Mouse (Mus musculus): ENCODE data around the gene Sipa1l2. TPM values are rescaled to one million over a fixed set of nuclear protein-coding genes. Genes with fewer than 3 reads are reported as not detected.

Sipa1l2 gene
- polyA plus RNA-seq, 1 experiment from 2014 or later, result 11.6 TPM

GRCm38 (mm10) chr8:125449048-125449447, 120.6 kb downstream of the Sipa1l2 start:
- Histone ChIP-seq H3K9ac (ENCODE audit: low read length) (no peak overlapping the region), H3K4me1 (ENCODE audit: control insufficient read depth, insufficient read depth, low read length) (no peaks in the 10 kb centered on the region), H3K27me3 (ENCODE audit: control insufficient read depth, insufficient read depth, low read length) (no peaks in the 10 kb centered on the region), H3K9me3 (ENCODE audit: control insufficient read depth, low read length) (no peaks in the 10 kb centered on the region), H3K4me3 (ENCODE audit: low read depth, low read length) (no peak overlapping the region), H3K36me3 (ENCODE audit: control insufficient read depth, insufficient read depth, low read length) (peaks cover 2% of the 10 kb centered on the region; the same call in 1 of the 2 replicates), H3K27ac (ENCODE audit: low read depth, low read length) (no peak overlapping the region), H3K4me2 (ENCODE audit: low read depth) (no peak overlapping the region)
- WGBS, result 64% methylated on average over 6 of the region's 6 CpGs
- DNase-seq (ENCODE audit: low spot score), result no peak
- ATAC-seq (ENCODE audit: insufficient read depth, low FRiP score, low TSS enrichment), result no peak

- WGBS, result 92% methylated on average over 14 of the region's 14 CpGs
- no peaks in the 10 kb centered on the region for H3K4me1 ChIP-seq (ENCODE audit: control insufficient read depth, insufficient read depth, low read length)
These were observed 122.1 kb downstream of the Sipa1l2 start for GRCm38 (mm10) chr8:125447543-125447942.

GRCm38 (mm10) chr8:125446236-125446635, 123.4 kb downstream of the Sipa1l2 start:
- H3K4me3 ChIP-seq (ENCODE audit: low read depth, low read length), result no peak overlapping the region
- ATAC-seq (ENCODE audit: insufficient read depth, low FRiP score, low TSS enrichment) (no peak), DNase-seq (ENCODE audit: low spot score) (no peak)
- peaks cover 6% of the 10 kb centered on the region; the same call in 1 of the 2 replicates for H3K36me3 ChIP-seq (ENCODE audit: control insufficient read depth, insufficient read depth, low read length)
- no peak overlapping the region for H3K4me2 ChIP-seq (ENCODE audit: low read depth)
- no peak overlapping the region for H3K27ac ChIP-seq (ENCODE audit: low read depth, low read length)
- no peaks in the 10 kb centered on the region for H3K27me3 ChIP-seq (ENCODE audit: control insufficient read depth, insufficient read depth, low read length)
- 81% methylated on average over 4 of the region's 4 CpGs for WGBS
- H3K9ac ChIP-seq (ENCODE audit: low read length), result no peak overlapping the region
- H3K4me1 ChIP-seq (ENCODE audit: control insufficient read depth, insufficient read depth, low read length), result no peaks in the 10 kb centered on the region
- H3K9me3 ChIP-seq (ENCODE audit: control insufficient read depth, low read length), result no peaks in the 10 kb centered on the region

More at GRCm38 (mm10) chr8:125447543-125447942, 122.1 kb downstream of the Sipa1l2 start:
- no peak overlapping the region for H3K9ac ChIP-seq (ENCODE audit: low read length)
- ATAC-seq (ENCODE audit: insufficient read depth, low FRiP score, low TSS enrichment) (no peak), DNase-seq (ENCODE audit: low spot score) (no peak)
- peaks cover 2% of the 10 kb centered on the region; the same call in 1 of the 2 replicates for H3K36me3 ChIP-seq (ENCODE audit: control insufficient read depth, insufficient read depth, low read length)
- no peak overlapping the region for H3K27ac ChIP-seq (ENCODE audit: low read depth, low read length)
- H3K4me2 ChIP-seq (ENCODE audit: low read depth), result no peak overlapping the region
- H3K9me3 ChIP-seq (ENCODE audit: control insufficient read depth, low read length), result no peaks in the 10 kb centered on the region
- no peak overlapping the region for H3K4me3 ChIP-seq (ENCODE audit: low read depth, low read length)
- H3K27me3 ChIP-seq (ENCODE audit: control insufficient read depth, insufficient read depth, low read length), result no peaks in the 10 kb centered on the region

- no peaks in the 10 kb centered on the region for H3K4me1 ChIP-seq (ENCODE audit: control insufficient read depth, insufficient read depth, low read length)
- ATAC-seq (ENCODE audit: insufficient read depth, low FRiP score, low TSS enrichment) (no peak), DNase-seq (ENCODE audit: low spot score) (no peak)
- peaks cover 6% of the 10 kb centered on the region; the same call in 1 of the 2 replicates for H3K36me3 ChIP-seq (ENCODE audit: control insufficient read depth, insufficient read depth, low read length)
- H3K9ac ChIP-seq (ENCODE audit: low read length), result no peak overlapping the region
- no peaks in the 10 kb centered on the region for H3K9me3 ChIP-seq (ENCODE audit: control insufficient read depth, low read length)
- no peaks in the 10 kb centered on the region for H3K27me3 ChIP-seq (ENCODE audit: control insufficient read depth, insufficient read depth, low read length)
- H3K27ac ChIP-seq (ENCODE audit: low read depth, low read length), result no peak overlapping the region
- no peak overlapping the region for H3K4me2 ChIP-seq (ENCODE audit: low read depth)
- 86% methylated on average over 3 of the region's 3 CpGs for WGBS
- no peak overlapping the region for H3K4me3 ChIP-seq (ENCODE audit: low read depth, low read length)
These were observed 124.4 kb downstream of the Sipa1l2 start for GRCm38 (mm10) chr8:125445225-125445609.

GRCm38 (mm10) chr8:125444457-125445224, 125.0 kb downstream of the Sipa1l2 start:
- DNase-seq (ENCODE audit: low spot score) (no peak), ATAC-seq (ENCODE audit: insufficient read depth, low FRiP score, low TSS enrichment) (no peak)
- H3K27me3 ChIP-seq (ENCODE audit: control insufficient read depth, insufficient read depth, low read length), result no peaks in the 10 kb centered on the region
- peaks cover 6% of the 10 kb centered on the region; the same call in 1 of the 2 replicates for H3K36me3 ChIP-seq (ENCODE audit: control insufficient read depth, insufficient read depth, low read length)
- no peaks in the 10 kb centered on the region for H3K4me1 ChIP-seq (ENCODE audit: control insufficient read depth, insufficient read depth, low read length)
- H3K4me2 ChIP-seq (ENCODE audit: low read depth), result no peak overlapping the region
- H3K4me3 ChIP-seq (ENCODE audit: low read depth, low read length), result no peak overlapping the region
- no peaks in the 10 kb centered on the region for H3K9me3 ChIP-seq (ENCODE audit: control insufficient read depth, low read length)
- H3K9ac ChIP-seq (ENCODE audit: low read length), result no peak overlapping the region
- no peak overlapping the region for H3K27ac ChIP-seq (ENCODE audit: low read depth, low read length)
- WGBS, result 90% methylated on average over 16 of the region's 16 CpGs

- no peaks in the 10 kb centered on the region; the same call in 1 of the 2 replicates for H3K36me3 ChIP-seq (ENCODE audit: control insufficient read depth, insufficient read depth, low read length)
- no peaks in the 10 kb centered on the region for H3K27me3 ChIP-seq (ENCODE audit: control insufficient read depth, insufficient read depth, low read length)
- 75% methylated on average over 7 of the region's 7 CpGs for WGBS
- H3K4me3 ChIP-seq (ENCODE audit: low read depth, low read length), result no peak overlapping the region
- no peaks in the 10 kb centered on the region for H3K9me3 ChIP-seq (ENCODE audit: control insufficient read depth, low read length)
- no peak overlapping the region for H3K27ac ChIP-seq (ENCODE audit: low read depth, low read length)
- DNase-seq (ENCODE audit: low spot score), result no peak
- ATAC-seq (ENCODE audit: insufficient read depth, low FRiP score, low TSS enrichment), result no peak
- H3K4me1 ChIP-seq (ENCODE audit: control insufficient read depth, insufficient read depth, low read length), result no peaks in the 10 kb centered on the region
- H3K4me2 ChIP-seq (ENCODE audit: low read depth), result no peak overlapping the region
- H3K9ac ChIP-seq (ENCODE audit: low read length), result no peak overlapping the region
These were observed 134.1 kb downstream of the Sipa1l2 start for GRCm38 (mm10) chr8:125435320-125436100.

- Histone ChIP-seq H3K4me2 (ENCODE audit: low read depth) (no peak overlapping the region), H3K9me3 (ENCODE audit: control insufficient read depth, low read length) (no peaks in the 10 kb centered on the region), H3K36me3 (ENCODE audit: control insufficient read depth, insufficient read depth, low read length) (no peaks in the 10 kb centered on the region; the same call in 1 of the 2 replicates), H3K27ac (ENCODE audit: low read depth, low read length) (no peak overlapping the region), H3K9ac (ENCODE audit: low read length) (no peak overlapping the region), H3K27me3 (ENCODE audit: control insufficient read depth, insufficient read depth, low read length) (no peaks in the 10 kb centered on the region), H3K4me3 (ENCODE audit: low read depth, low read length) (no peak overlapping the region), H3K4me1 (ENCODE audit: control insufficient read depth, insufficient read depth, low read length) (no peaks in the 10 kb centered on the region)
- 78% methylated on average over 8 of the region's 8 CpGs for WGBS
- ATAC-seq (ENCODE audit: insufficient read depth, low FRiP score, low TSS enrichment) (no peak), DNase-seq (ENCODE audit: low spot score) (no peak)
These were observed 135.5 kb downstream of the Sipa1l2 start for GRCm38 (mm10) chr8:125434151-125434550.

- 52% methylated on average over 3 of the region's 3 CpGs for WGBS
- H3K4me3 ChIP-seq (ENCODE audit: low read depth, low read length), result no peak overlapping the region
- ATAC-seq (ENCODE audit: insufficient read depth, low FRiP score, low TSS enrichment), result no peak
- no peaks in the 10 kb centered on the region for H3K36me3 ChIP-seq (ENCODE audit: control insufficient read depth, insufficient read depth, low read length)
- no peak overlapping the region for H3K27ac ChIP-seq (ENCODE audit: low read depth, low read length)
- no peak for DNase-seq (ENCODE audit: low spot score)
- H3K9ac ChIP-seq (ENCODE audit: low read length), result no peak overlapping the region
- no peaks in the 10 kb centered on the region for H3K4me1 ChIP-seq (ENCODE audit: control insufficient read depth, insufficient read depth, low read length)
- H3K9me3 ChIP-seq (ENCODE audit: control insufficient read depth, low read length), result no peaks in the 10 kb centered on the region
- no peak overlapping the region for H3K4me2 ChIP-seq (ENCODE audit: low read depth)
- H3K27me3 ChIP-seq (ENCODE audit: control insufficient read depth, insufficient read depth, low read length), result no peaks in the 10 kb centered on the region
These were observed 138.3 kb downstream of the Sipa1l2 start for GRCm38 (mm10) chr8:125431321-125431720.

Measured in neural tube, embryonic 11.5 days (tissue).